Mouse (Mus musculus): ENCODE results near the gene Zfp683. TPM values are rescaled to one million over a fixed set of nuclear protein-coding genes. Genes with fewer than 3 reads are reported as not detected.

Zfp683 gene
- polyA plus RNA-seq, 1 experiment = not detected

- DNase-seq (ENCODE audit: low read depth) = peak; percentile 80
- peak; percentile 71 for TF ChIP-seq CTCF (IDR thresholded peaks at IDR 0.05; ENCODE audit: borderline replicate concordance, extremely low read depth, insufficient read depth, insufficient read length)
- TF ChIP-seq POLR2A (IDR thresholded peaks at IDR 0.05; ENCODE audit: borderline replicate concordance, extremely low read depth, insufficient read depth, insufficient read length, poor library complexity, severe bottlenecking) = no peak
These were observed 25.1 kb downstream of the Zfp683 start for GRCm38 (mm10) chr4:134078694-134079093.

- no peak for DNase-seq (ENCODE audit: low read depth)
- TF ChIP-seq CTCF (IDR thresholded peaks at IDR 0.05; ENCODE audit: borderline replicate concordance, extremely low read depth, insufficient read depth, insufficient read length) (no peak), POLR2A (IDR thresholded peaks at IDR 0.05; ENCODE audit: borderline replicate concordance, extremely low read depth, insufficient read depth, insufficient read length, poor library complexity, severe bottlenecking) (no peak)
These were observed 27.0 kb downstream of the Zfp683 start for GRCm38 (mm10) chr4:134080674-134081073.

- DNase-seq (ENCODE audit: low read depth) = peak; percentile 60
- no peak for TF ChIP-seq POLR2A (IDR thresholded peaks at IDR 0.05; ENCODE audit: borderline replicate concordance, extremely low read depth, insufficient read depth, insufficient read length, poor library complexity, severe bottlenecking)
- no peak for TF ChIP-seq CTCF (IDR thresholded peaks at IDR 0.05; ENCODE audit: borderline replicate concordance, extremely low read depth, insufficient read depth, insufficient read length)
These were observed 28.2 kb downstream of the Zfp683 start for GRCm38 (mm10) chr4:134081730-134082386.

DNA sequence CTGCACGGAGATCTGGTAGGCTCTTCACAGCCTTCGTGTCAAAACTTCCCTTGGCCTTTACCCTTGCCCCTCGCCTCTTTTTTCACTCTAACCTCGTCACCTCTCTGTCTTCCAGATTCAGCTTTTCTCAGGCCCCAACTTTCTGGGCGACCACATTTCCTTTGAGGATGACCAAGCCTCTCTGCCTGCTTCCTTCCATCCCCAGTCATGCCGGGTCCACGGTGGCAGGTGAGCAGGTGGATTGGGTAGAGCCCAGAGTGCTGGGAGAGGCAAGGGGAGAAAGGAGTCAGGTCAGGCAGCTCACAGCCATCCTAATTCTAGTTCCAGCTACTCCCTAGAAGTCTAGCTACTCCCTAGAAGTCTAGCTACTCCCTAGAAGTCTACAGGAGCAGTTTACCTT lies 28.8 kb downstream of the Zfp683 start:
- no peak for TF ChIP-seq POLR2A (IDR thresholded peaks at IDR 0.05; ENCODE audit: borderline replicate concordance, extremely low read depth, insufficient read depth, insufficient read length, poor library complexity, severe bottlenecking)
- no peak for TF ChIP-seq CTCF (IDR thresholded peaks at IDR 0.05; ENCODE audit: borderline replicate concordance, extremely low read depth, insufficient read depth, insufficient read length)
- DNase-seq (ENCODE audit: low read depth) = no peak

GRCm38 (mm10) chr4:134084999-134085398 lies 31.4 kb downstream of the Zfp683 start:
- no peak for DNase-seq (ENCODE audit: low read depth)
- no peak for TF ChIP-seq CTCF (IDR thresholded peaks at IDR 0.05; ENCODE audit: borderline replicate concordance, extremely low read depth, insufficient read depth, insufficient read length)
- TF ChIP-seq POLR2A (IDR thresholded peaks at IDR 0.05; ENCODE audit: borderline replicate concordance, extremely low read depth, insufficient read depth, insufficient read length, poor library complexity, severe bottlenecking) = no peak

DNA sequence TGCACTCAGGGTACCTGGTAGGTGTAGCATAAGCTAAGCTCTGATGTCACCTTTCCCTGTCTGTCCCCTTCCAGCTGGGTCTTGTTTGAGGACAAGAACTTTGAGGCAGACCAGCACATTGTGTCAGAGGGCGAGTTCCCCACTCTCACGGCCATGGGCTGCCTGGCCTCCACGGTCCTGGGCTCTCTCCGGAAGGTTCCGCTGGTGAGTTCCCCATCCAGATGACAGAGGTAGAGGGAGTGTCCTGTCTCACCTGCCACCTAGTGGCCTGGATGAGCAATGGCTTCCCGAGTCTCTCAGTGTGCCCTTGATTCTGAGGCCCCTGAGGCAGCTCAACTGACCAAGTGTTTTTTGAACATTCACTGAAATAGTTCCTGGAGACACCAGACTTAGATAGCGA lies 33.8 kb downstream of the Zfp683 start:
- TF ChIP-seq POLR2A (IDR thresholded peaks at IDR 0.05; ENCODE audit: borderline replicate concordance, extremely low read depth, insufficient read depth, insufficient read length, poor library complexity, severe bottlenecking) (no peak), CTCF (IDR thresholded peaks at IDR 0.05; ENCODE audit: borderline replicate concordance, extremely low read depth, insufficient read depth, insufficient read length) (peak; percentile 82)
- DNase-seq (ENCODE audit: low read depth) = peak; percentile 39

DNA sequence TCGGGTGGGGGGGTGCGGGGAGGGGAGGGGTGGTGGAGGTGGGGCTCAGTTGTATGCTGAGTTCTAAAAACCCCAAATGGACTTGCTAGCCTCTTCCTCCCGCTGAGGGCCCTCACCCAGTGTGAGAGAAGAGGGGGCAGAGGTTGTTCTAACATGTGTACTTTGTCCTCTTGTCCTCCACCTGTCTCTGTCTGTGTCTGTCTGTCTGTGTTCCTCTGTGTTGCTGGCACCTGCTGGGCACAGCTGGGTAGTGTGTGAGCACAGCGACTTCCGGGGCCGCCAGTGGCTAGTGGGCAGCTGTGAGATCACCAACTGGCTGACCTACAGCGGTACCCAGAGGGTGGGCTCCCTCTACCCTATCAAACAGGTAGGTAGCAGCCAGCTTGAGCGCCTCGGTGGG lies 35.4 kb downstream of the Zfp683 start:
- TF ChIP-seq CTCF (IDR thresholded peaks at IDR 0.05; ENCODE audit: borderline replicate concordance, extremely low read depth, insufficient read depth, insufficient read length) (no peak), POLR2A (IDR thresholded peaks at IDR 0.05; ENCODE audit: borderline replicate concordance, extremely low read depth, insufficient read depth, insufficient read length, poor library complexity, severe bottlenecking) (no peak)
- no peak for DNase-seq (ENCODE audit: low read depth)

- DNase-seq (ENCODE audit: low read depth) = no peak
- TF ChIP-seq POLR2A (IDR thresholded peaks at IDR 0.05; ENCODE audit: borderline replicate concordance, extremely low read depth, insufficient read depth, insufficient read length, poor library complexity, severe bottlenecking) = no peak
These were observed 37.0 kb downstream of the Zfp683 start for GRCm38 (mm10) chr4:134090521-134091224.

- DNase-seq (ENCODE audit: low read depth) = no peak
- TF ChIP-seq CTCF (IDR thresholded peaks at IDR 0.05; ENCODE audit: borderline replicate concordance, extremely low read depth, insufficient read depth, insufficient read length) (no peak), POLR2A (IDR thresholded peaks at IDR 0.05; ENCODE audit: borderline replicate concordance, extremely low read depth, insufficient read depth, insufficient read length, poor library complexity, severe bottlenecking) (no peak)
These were observed 37.5 kb downstream of the Zfp683 start for GRCm38 (mm10) chr4:134091225-134091529.

- DNase-seq (ENCODE audit: low read depth) = peak; percentile 11
- no peak for TF ChIP-seq POLR2A (IDR thresholded peaks at IDR 0.05; ENCODE audit: borderline replicate concordance, extremely low read depth, insufficient read depth, insufficient read length, poor library complexity, severe bottlenecking)
- TF ChIP-seq CTCF (IDR thresholded peaks at IDR 0.05; ENCODE audit: borderline replicate concordance, extremely low read depth, insufficient read depth, insufficient read length) = peak; percentile 57
These were observed 39.0 kb downstream of the Zfp683 start for GRCm38 (mm10) chr4:134092382-134093288.

DNA sequence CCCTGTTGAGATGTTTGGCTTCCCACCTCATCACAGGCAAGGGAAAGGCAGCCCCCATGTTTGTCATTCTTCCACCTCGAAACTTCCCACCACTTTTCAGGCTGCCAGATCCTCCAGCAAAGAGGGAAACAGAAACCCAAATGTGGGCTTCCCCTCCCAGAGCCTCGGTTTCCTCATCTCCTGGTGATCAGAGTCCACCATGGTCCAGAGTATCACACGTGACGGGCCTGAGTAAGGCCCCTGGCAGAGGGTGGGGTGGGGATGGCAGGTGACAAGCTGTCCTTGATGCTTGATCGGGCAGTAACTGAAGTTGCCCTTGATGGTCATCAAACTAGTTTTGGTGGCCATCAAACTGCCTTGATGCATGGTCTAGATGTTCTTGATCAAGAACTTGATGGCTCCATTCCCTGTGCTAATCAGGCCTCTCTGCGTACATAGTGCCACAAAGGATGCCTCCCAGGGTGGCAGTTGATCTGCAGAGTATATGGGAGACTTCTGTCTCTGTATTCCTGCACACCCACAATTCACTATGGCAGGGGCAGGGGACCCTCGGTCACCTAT lies 40.4 kb downstream of the Zfp683 start:
- TF ChIP-seq CTCF (IDR thresholded peaks at IDR 0.05; ENCODE audit: borderline replicate concordance, extremely low read depth, insufficient read depth, insufficient read length) = no peak
- no peak for TF ChIP-seq POLR2A (IDR thresholded peaks at IDR 0.05; ENCODE audit: borderline replicate concordance, extremely low read depth, insufficient read depth, insufficient read length, poor library complexity, severe bottlenecking)
- no peak for DNase-seq (ENCODE audit: low read depth)
